Mouse (Mus musculus) testis, postnatal 10 days (tissue): ENCODE measurements around the gene a.

Experiments used
- DNase-seq: peaks from one replicate; pipeline ENCODE4 v3.0.0; 2021; ENCODE audit warnings: low spot score

The a gene

DNA sequence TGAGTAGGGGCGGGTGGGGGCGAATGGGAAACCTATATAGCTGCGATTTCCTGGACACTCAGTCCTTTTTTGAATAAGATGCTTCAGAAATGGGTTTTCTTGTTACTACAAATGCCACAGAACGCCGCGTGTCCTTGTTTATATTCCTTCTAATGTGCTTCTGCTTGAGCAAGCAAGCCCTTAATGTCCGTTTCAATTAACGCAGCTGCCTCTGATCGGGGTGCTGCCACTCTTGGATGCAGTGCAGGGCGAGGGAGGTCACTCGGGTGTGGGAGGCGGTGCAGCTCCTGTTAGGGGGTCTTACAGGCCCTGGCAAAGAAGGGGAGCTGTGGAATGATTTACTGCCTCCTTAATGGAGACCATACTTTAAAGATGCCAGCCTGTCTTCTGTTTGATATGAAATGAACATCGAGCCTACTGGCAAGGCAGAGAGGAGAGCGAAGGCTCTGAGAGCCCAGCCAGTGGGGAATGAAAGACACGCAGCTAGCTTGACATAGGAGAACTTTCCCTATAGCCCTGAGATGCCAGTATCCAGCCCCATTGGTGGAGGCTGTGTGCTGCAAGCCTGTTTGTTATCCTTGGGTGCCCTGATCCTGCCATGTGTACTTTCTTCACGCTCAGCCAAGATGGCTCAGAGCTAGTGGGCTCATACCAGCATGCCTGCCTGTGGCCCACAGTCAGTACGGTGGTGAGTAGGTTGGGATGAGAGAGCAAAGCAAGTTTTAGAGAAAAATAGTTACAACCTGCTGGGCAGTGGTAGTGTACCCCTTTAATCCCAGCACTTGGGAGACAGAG lies 8.1 kb upstream of the a start:
- no peak for DNase-seq

DNA sequence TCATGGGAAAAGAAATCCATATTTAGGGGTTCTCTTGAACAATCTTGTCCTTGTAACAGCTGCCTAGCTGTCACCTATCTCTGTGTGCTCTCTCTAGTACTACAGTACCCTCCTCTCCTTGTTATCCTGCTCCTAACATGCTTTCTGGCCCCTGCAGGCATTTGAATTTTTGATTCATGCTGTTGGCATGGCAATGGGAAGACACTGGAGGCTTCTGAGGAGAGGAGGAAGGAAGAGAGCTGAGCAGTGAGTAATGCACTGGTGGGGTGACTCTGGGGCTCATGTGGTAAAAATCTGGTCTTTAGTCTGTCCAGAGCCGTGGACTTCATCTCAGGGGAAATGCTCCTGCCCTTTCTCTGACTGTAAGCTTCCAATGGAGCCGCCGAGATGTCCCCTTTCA lies 5.9 kb upstream of the a start:
- DNase-seq, result no peak

DNA sequence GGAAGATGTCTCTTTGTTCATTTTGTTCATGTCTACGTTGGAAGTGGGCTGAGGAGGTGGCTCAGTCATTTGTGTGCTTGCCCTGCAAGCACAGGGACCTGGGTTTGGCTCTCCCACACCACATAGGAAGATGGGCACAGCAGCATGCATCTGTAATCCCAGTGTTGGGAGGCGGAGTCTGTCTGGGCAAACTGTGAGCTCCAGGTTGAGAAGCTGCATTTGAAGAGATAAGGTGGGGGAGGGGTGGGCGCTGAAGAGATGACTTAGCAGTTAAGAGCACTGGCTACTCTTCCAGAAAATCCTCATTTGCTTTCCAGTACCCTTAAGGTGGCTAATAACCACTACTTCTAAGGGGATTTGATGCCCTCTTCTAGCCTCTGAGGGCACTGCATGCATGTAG lies 5.0 kb upstream of the a start:
- DNase-seq, result no peak

DNA sequence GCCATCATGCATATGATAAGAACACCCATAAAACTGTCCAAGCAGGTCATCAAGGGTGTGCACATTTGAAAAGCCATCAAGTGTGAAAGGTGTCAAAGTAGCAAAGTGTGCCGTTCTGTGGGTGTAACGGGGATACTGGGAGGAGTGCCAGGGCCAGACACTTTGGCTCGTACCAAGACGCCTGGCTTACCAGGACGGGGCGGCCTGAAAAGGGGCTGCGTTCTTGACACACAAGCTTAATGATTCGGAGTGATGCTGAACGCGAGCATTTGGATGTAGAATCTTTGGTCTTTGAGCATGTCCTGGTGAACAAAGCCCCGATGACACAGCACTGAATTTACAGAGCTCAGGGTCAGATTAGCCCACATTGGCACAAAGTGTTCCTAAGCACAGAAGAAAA lies 4.4 kb upstream of the a start:
- DNase-seq, result peak; percentile 55

DNA sequence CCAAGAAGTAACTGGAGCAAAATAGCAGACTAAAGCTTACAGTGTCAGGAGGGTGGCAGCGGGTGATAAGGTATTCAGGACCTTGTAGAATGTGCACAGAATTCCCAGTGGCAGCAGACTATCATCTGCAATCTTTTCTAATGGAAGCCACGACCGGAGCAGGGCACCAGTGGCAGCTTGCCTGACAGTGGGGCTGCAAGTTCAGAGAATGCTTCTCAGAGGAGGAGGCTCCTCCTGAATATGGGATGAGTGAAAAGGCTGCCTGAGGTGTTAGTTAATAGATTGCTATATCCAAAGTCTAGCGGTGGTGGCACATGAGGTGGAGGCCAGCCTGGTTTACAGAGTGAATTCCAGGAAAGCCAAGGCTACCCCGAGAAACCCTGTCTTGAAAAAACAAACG lies 1.8 kb upstream of the a start:
- DNase-seq, result no peak

DNA sequence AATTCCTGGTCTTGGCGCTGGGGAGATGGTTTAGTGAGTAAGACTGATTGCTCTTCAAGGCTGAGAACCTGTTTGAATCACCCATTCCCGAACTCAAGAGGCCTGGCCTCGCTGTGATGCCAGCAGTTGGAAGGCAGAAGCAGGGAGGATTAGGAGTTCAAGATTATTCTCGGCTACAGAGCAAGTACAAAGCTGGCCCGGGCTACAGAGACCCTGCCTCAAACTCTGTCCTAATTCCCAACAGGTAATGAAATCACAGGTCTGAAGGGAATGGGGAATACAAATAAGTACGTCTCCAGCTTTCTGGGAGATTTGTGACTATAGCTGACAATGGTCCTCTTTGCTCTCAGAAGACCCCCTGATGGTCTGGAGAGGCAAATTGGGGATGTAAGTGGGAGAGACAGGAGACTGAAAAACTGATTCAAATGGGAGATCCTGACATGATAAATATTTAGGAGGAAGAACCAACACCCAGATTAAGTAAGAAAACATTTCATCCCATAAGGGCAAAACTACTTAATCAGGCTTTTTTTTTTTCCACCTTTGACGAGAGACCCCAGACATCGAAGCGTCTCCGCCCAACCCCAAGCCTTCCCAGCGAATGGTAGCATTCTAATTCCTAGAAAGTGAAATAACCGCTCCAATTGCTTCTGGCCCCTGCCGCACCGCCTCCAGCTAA lies 1.1 kb upstream of the a start:
- DNase-seq, result no peak

DNA sequence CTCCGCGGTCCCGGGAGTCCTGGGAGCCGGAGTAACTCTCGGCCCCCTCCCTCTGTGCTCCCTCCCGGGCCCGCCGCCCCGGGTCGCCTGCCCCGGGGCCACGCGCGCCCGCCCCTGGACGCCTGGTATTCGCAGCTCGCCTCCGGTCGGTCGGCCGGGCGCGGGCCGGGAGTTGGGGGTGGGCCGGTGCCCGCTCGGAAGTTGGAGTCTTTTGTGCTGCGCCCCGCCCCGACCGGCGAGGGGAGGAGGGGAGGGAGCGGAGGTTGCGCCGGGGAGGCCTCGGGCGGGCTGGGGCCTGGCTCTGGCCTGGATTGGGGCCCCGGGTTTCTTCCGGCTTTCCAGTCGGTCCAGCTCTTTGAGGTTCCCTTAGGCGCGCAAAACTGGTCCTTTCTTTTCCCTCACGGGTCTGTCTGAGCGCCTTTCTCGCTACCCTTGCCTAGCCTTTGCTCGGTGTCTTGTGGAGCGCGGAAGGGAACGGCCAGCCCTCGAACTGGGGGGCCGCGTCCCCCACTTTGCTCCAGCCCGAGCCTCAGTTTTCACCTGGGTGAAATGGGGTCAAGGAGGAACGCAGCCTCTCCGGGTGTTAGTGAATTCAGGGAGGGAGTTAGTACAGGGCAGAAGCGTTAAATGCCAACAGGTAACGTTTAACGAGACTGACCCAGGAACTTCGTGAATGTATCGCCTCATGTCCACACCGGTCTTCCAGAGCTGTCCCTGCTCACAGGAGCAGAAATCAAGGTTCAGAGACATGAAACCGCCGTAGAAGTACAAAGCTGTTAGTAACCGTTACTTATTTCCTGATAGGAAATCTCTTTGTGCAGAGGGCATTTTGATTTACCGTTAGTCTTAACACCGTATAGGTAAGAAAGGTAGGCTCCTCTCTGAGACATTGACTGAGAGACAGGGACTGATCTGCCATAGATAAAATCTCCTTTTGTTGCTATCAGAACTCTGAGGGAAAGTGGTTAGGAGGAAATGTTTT lies 750 bp downstream of the a start:
- DNase-seq, result peak; percentile 86

DNA sequence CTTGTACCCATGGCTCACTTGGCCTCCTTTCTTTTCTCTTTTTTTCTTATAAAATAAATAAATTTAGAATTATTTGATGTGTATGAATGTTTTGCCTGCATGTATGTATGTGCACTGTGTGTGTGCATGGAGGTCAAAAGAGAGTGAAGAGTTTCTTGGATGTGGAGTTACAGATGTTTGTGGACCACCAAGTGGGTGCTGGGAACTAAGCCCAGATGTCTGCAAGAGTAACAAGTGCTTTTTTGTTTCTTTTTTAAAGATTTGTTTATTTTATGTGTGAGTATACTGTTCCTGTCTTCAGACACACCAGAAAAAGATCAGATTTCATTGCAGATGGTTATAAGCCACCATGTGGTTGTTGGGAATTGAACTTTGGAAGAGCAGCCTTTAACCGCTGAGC lies 12.2 kb downstream of the a start:
- DNase-seq, result no peak

DNA sequence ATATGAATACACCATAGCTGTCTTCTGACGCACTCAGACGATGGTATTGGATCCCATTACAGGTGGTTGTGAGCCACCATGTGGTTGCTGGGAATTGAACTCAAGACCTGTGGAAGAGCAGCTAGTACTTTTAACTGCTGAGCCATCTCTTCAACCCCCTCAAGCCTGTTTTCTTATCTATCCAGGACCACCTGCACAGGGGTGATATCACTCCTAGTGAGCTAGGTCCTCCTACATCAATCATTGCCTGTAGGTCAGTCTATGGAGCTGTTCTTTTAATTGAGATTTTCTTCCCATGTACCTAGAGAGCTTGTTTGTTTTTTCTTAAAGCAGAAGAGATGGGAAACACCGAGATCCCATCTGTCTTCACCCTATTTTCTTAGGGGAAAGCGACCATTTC lies 12.6 kb downstream of the a start:
- no peak for DNase-seq

DNA sequence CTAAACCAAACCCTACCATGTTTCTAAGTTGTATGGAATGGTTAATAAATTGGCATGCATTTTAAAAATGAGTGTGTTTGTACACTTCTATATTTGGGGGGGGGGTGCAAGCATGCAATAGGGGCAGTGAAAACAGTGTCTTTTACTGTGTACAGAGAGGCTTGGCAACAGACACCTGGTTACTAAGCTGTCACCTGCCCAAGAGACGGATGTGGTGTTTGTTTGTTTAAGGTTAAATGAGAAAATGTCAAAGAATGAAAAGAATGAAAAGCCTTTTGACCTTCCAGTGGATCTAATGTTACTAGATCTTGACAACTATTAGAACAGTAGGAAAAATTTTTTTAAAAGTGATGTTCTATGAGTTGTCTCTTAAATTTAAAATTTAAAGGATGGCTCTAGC lies 16.5 kb downstream of the a start:
- DNase-seq, result no peak

DNA sequence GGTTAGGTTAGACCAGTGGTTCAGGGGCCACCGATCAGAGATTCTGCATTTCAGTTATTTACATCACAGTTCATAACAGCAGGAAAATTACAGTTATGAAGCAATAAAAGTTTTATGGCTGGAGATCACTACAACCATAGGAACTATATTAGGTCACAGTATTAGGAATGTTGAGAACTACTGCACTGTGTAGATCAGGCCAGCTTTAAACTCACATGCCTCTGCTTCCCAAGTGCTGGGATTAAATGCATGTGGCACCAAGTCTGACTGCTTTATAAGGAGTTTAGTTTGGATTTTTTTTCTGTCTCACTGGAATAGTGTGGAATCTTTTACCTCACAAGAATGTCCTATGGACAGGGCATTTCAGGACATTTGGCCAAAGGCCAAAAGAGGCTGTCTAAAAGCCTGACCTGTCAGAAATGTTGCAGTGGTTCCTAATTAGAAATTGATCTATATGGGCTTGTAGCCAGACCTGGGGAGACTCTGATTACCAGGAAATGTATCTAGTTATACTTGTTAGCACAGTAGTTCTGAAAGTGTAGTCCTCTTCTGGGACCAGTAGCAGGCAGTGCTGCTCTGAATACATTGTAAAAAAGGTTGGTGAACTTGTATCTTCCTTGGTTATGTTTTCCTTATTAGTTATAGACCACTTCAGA lies 18.0 kb downstream of the a start:
- DNase-seq, result no peak

DNA sequence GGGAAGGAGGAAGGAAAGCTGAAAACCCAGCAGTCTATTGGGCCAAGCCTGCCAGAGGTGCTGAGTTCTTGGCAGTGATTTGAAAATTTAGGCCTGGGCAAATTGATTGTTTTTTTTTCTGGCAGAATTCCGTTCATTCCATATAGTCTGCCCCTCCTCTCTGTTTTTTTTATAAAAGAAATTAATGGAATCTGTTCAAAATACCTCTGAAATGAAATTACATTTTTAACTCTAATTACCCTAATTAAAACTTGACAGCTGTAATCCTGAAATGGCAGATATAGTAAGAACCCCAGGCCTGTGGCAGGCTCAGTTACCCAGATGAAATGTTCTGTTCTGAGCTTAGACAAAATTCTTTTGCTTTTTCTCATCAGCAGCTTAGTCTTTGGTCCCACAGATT lies 19.6 kb downstream of the a start:
- DNase-seq, result no peak

DNA sequence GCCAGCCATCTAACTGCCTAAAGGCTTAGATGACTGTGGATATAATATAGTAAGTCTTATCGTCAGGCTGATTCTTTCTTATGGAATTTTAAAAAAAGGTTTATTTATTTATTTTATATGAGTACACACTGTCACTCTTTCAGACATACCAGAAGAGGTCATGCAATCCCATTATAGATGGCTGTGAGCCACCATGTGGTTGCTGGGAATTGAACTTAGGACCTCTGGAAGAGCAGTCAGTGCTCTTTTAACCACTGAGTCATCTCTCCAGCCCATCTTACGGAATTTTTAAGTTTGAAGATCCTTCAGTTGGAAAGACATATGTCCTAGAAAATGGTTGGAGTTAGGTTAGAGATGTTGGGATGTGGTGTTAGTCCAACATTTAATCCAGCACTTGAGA lies 22.2 kb downstream of the a start:
- no peak for DNase-seq

DNA sequence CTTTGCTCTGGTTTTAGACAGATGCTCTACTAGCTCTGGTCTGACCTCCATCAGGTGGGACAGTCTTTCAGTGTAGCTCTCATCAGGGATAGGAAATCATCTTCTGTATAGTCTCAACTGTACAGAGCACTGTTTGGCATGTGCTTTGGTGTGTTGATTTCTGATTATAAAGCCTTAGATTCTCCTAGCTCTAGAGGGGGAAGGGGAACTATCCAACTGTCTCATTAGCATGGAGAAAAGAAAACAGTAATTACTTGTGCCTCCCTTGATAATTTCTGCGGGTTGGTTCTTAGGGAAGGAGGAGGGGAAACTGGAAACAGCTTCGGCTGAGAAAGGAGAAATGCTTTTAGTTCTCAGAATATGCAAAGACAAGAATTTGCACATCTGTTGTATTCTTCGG lies 25.9 kb downstream of the a start:
- DNase-seq, result no peak

DNA sequence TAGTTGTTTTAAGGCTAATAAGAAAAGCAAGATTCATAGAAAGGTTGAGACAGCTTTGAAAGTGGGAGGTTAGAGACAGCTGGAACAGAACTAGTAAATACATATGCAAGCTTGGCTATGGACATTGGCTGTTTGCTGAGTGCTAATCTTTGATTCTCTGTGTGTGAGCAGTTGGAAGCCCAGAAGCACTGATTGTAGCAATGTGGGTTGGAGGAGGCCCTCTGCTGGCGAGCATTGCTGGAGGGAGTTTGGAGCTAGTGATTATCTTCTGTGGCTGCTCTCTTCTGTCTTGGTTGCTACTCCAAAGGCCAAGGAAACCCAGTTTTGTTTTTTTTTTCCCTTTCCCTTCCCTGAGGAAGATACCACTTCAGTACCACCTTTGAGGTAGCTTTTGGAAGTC lies 26.6 kb downstream of the a start:
- DNase-seq, result peak; percentile 74

DNA sequence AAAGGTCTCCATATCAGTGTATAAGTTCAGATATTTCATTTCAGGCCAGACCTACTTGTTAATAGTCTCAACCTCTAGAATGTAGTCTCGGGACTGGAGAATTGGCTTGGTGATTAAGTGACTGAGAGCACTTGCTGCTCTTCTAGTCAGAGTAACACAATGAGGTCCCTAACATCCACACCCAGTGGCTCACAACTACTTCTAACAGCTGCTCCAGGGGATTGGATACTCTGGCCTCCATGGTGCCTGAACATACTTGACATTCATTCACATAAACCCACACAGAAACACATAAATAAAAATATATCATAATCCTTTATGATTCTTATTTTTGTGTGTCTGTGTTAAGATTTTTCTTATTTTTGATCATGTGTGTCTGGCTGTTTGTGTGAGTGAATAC lies 27.4 kb downstream of the a start:
- no peak for DNase-seq

DNA sequence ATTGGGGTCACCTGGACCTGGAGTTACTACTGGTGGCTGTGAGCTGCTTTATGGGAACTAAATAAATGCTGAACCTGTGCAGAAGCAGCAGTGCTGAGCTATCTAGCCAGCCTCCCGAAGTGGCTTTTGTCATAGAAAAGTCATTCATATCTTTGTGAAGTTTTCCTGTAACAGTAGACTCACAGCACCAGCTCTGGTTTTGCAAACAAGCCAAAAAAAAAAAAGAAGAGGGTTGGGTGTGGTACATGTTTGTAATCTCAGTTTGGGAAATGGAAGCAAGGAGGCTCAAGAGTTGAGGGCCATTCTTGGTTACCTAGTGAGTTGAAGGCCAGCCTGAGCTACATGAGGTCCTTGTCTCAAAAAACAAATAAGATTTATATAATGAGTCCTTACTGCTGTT lies 29.1 kb downstream of the a start:
- no peak for DNase-seq

DNA sequence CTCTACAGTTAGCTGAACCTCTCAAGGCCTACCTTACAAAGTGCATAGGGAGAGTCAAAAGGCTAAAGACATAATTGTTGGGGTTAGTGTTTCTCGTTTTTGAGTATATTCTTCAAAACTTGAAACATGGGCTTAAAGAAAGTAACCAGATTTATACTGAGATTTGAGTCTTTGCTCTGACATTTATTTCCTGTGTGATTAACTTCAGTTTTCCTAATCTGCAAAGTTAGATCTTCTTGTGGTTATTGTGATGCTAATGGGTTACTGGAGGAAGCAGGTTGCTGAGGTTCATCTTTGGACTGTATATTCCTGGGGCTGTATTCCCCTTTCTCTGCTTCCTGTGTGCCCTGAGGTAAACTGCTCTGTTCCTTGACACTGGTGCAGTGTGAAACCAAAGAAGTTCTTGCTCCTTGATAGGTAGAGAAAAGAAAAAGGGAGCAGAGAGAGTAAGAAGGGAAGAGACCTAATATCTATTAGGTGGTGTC lies 34.9 kb downstream of the a start:
- DNase-seq, result no peak

DNA sequence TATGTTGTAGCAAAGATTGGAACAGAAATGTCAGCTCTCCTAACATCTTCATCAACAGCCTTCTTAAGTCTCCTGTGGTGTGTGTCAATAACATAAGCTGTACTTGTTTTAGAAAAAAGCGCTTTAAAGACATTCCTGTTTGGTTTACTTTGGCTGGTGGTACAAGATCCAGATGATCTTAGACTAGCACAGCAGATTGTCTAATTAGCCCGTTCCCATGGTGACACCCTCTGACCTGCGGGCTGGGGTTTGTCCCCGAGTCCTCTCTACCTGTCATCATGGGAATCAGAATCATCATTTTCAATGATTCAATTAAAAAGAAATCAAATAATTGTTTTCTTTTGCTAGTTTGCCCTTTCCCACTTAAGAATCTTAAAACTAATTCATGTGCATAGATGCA lies 36.3 kb downstream of the a start:
- no peak for DNase-seq

DNA sequence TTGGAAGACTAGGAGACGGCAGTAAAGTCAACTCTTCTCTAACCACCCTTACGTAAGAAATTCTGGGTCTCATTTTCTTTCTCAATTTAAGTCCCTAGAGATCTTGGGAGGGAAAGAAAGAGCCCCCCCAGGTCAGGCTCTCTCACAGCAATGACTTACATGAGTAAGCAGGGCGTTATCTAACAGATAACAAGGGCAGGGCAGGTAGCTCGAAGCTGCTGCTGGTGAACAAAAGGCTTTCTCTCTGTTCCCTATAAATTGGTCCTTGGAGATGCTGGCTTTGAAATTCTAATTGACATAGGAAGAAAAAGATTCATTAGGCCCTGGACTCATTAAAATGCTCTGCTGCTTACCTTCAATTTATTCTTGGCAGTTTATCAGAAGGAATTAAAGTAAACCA lies 41.3 kb downstream of the a start:
- DNase-seq, result no peak

DNA sequence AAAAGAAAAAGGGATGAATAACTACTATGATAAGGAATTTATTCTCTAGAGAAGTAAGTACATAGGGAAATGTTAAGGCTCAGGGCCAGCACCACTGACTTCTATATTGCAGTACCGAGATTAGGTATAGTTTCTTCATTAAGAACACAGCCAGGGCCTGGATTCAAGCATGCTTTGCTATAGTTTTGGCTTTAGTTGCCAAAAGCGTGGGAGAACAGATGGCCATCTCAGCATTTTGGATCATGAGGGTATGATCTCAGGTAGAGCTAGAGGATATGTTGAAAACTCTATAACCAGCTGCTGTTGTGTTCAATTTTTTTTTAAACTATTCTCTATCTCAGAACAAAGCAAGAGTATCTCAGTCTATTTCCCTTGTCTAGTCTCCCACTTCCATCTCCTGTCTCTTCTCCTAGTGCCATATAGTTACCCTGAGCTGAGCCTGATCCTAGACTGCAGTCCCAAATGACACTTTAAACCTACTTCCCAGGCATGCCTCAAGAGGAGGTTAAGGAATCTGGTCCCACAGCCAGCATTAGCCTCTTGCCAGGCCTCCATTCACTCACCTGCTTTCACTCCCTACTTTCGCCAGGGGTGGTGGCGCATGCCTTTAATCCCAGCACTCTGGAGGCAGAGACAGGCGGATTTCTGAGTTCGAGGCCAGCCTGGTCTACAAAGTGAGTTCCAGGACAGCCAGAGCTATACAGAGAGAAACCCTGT lies 43.1 kb downstream of the a start:
- DNase-seq, result no peak

DNA sequence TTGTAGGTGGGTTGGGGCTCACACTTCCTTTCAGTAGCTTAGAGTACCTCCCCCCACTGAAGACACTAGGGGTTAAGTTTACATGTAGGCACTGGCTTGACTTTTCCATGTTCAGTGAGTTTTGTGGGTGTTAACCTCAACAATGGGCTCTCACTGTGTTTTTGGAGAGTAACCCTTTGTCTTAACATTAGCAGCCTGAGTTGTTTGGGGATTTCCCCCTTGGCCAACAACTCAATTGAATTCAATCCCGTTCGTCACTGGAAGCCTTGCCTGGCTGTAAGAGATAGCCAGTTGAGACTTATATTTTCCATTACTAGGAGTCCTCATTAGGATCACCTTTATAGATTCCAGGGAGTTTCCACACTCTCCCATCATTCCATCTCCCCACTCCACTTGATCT lies 45.3 kb downstream of the a start:
- DNase-seq, result no peak
